Mouse (Mus musculus) heart, postnatal 0 days (tissue): ENCODE measurements around the gene Mfng. TPM values are rescaled to one million over a fixed set of nuclear protein-coding genes. Genes with fewer than 3 reads are reported as not detected.

Experiments used
- ATAC-seq: fragments of 200-750 bp; cut with Nextera tagmentation; 2 replicates; pipeline ENCODE4 v1.8.0; 2017; ENCODE audit warnings: low read depth, moderate number of reproducible peaks, moderate library complexity; ENCODE audit not compliant: insufficient read depth
- DNase-seq: peaks from one replicate; pipeline ENCODE4 v3.0.0-alpha.2; 2016; ENCODE audit warnings: low spot score
- H3K27ac ChIP-seq: fragments of 300-500 bp; sonication (generic); 2 replicates; pipeline ENCODE4 v1.5.1; 2014; ENCODE audit warnings: low read depth, mild to moderate bottlenecking
- H3K27me3 ChIP-seq: fragments of 300-500 bp; sonication (generic); 2 replicates; pipeline ENCODE4 v1.6.1; 2014; ENCODE audit warnings: low read length, mixed read lengths; ENCODE audit not compliant: control insufficient read depth, insufficient read depth
- H3K36me3 ChIP-seq: fragments of 300-500 bp; sonication (generic); replicated peaks from 2 replicates; pipeline ENCODE4 v1.6.1; 2014; ENCODE audit warnings: low read length, mixed read lengths; ENCODE audit not compliant: control insufficient read depth, insufficient read depth
- H3K4me1 ChIP-seq: fragments of 300-500 bp; sonication (generic); 2 replicates; pipeline ENCODE4 v1.6.1; 2014; ENCODE audit warnings: antibody characterized with exemption; ENCODE audit not compliant: control insufficient read depth, insufficient read depth
- H3K4me2 ChIP-seq: fragments of 300-500 bp; sonication (generic); 2 replicates; pipeline ENCODE4 v1.6.1; 2014; ENCODE audit warnings: low read depth, mild to moderate bottlenecking, low read length, moderate library complexity
- H3K4me3 ChIP-seq: fragments of 300-500 bp; sonication (generic); 2 replicates; pipeline ENCODE4 v1.5.1; 2014; ENCODE audit warnings: low read depth, low read length
- H3K9ac ChIP-seq: fragments of 300-500 bp; sonication (generic); replicated peaks from 2 replicates; pipeline ENCODE4 v1.6.1; 2014; ENCODE audit warnings: low read depth, low read length, mixed read lengths
- H3K9me3 ChIP-seq: fragments of 300-500 bp; sonication (generic); replicated peaks from 2 replicates; pipeline ENCODE4 v1.6.1; 2016; ENCODE audit warnings: low read length; ENCODE audit not compliant: control insufficient read depth
- CTCF ChIP-seq: IDR thresholded peaks from 2 replicates; pipeline ENCODE4 v1.5.1; 2016; ENCODE audit warnings: antibody characterized with exemption, control low read depth, low read depth
- EP300 ChIP-seq: IDR thresholded peaks from 2 replicates; pipeline ENCODE4 v1.6.1; 2016; ENCODE audit warnings: antibody characterized with exemption, low read depth
- WGBS: fragments of 180-500 bp; shearing (Covaris S2); extraction: QIAGEN DNeasy Blood & Tissue Kit; methylation state at CpG from one replicate; pipeline ENCODE4 v1.1.7; 2014; 5-methylcytosine and 5-hydroxymethylcytosine counted together
- polyA plus RNA-seq: library from polyadenylated mRNA; unstranded; fragments of >200 nt; fragmentation: Nextera tagmentation; extraction: Ambion mirVana; gene quantifications from 2 replicates; pipeline ENCODE4 v1.2.1, GENCODE M21; 2015
- total RNA-seq: library from RNA; depleted of rRNA; stranded (reverse); fragments of >200 nt; gene quantifications from 2 replicates; pipeline ENCODE4 v1.2.3, GENCODE M21; 2014; ENCODE audit warnings: low replicate concordance

Mfng gene
- total and polyA plus RNA-seq, 2 experiments from 2014 or later, result 12.9 to 13.4 TPM

DNA sequence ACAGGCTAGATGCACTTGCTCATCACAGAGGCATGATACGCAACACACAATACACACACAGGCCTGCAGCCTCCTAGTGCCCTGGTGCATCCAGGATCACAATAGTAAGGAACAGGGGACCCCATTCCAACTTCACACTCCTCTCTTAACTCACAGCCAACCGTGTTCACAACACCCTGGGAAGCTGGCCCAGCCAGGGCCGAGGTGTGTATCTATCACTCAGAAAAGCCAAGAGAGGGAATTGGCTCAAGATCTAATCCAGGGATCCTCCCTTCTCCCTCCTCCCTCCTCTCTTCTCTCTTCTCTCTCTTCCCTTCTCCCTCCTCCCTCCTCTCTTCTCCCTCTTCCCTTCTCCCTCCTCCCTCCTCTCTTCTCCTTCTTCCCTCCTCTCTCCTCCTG is 37.1 kb downstream of the Mfng start:
- H3K4me3 ChIP-seq, result no peak overlapping the region
- no peak overlapping the region for H3K27ac ChIP-seq
- no peak overlapping the region for H3K4me2 ChIP-seq
- DNase-seq, result no peak
- H3K36me3 ChIP-seq, result no peaks in the 10 kb centered on the region
- peaks cover 11% of the 10 kb centered on the region; the same call in 1 of the 2 replicates for H3K27me3 ChIP-seq
- no peaks in the 10 kb centered on the region for H3K9me3 ChIP-seq
- WGBS, result 45% methylated on average over 3 of the region's 3 CpGs
- TF ChIP-seq EP300, result no peak
- no peak for TF ChIP-seq CTCF
- H3K9ac ChIP-seq, result no peak overlapping the region
- no peaks in the 10 kb centered on the region for H3K4me1 ChIP-seq
- no peak for ATAC-seq

DNA sequence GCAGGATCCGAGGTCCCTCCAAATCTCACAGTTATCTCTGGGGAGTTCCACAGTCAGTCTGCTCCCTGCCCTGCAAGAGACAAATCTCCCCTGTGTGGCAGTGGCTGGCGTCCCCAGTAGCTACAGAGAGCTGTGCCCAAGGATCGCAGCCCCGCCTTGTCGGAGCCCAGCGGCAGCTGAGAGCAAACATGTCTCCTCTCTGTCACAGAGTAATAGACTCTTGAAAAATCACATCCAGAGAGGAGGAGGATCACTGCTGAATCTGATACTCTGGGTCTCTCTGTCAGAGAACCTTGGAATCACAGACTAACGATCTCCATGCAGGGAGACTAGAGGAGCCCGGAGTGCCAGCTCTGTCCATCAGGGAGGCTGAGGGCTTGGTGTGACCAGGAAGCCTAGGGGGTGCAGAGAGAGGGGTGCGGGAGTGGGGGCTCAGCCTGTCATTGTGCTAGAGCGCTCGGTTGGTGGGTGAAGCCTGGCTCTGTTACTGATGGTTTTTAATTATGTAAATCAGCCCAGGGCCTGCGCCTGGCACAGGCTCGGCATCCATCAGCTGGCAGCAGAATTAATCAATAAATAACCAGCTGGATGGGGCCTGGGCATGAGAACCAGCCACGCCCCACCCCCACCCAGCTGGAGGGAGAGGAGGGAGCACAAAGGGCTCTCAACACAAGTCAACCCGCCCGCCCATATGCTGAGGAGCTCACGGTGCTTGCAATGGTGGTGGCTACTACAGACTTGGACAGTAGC is 37.7 kb downstream of the Mfng start:
- Histone ChIP-seq H3K9ac (no peak overlapping the region), H3K36me3 (no peaks in the 10 kb centered on the region), H3K4me3 (no peak overlapping the region), H3K9me3 (no peaks in the 10 kb centered on the region), H3K27me3 (peaks cover 11% of the 10 kb centered on the region; the same call in 1 of the 2 replicates), H3K4me1 (no peaks in the 10 kb centered on the region), H3K4me2 (no peak overlapping the region), H3K27ac (no peak overlapping the region)
- ATAC-seq (no peak), DNase-seq (no peak)
- 38% methylated on average over 17 of the region's 17 CpGs for WGBS
- TF ChIP-seq EP300 (no peak), CTCF (no peak)

DNA sequence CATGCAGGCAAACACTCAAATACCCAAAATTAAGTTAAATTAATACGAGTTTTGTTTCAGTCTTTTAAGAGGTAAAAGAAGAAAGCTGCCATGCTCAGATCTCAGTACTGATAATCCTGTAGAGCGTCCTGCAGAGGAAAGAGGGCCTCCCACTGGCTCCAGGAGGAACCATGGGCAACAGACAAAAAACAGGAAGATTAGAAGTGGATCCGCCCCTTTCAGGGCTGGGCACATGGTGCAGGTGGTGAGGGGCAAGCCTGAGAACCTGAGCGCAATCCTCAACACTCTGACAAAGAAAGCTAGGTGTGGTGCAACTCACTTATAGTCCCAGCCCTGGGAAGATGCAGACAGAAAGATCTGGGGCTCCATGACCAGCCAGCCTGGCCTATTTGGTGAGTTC is 41.4 kb downstream of the Mfng start:
- 45% methylated on average over 4 of the region's 4 CpGs for WGBS
- TF ChIP-seq CTCF (no peak), EP300 (no peak)
- ATAC-seq, result no peak
- Histone ChIP-seq H3K36me3 (no peaks in the 10 kb centered on the region), H3K4me1 (no peaks in the 10 kb centered on the region), H3K9ac (no peak overlapping the region), H3K4me3 (no peak overlapping the region), H3K27me3 (peaks cover 16% of the 10 kb centered on the region; the same call in 1 of the 2 replicates), H3K27ac (no peak overlapping the region), H3K4me2 (no peak overlapping the region), H3K9me3 (no peaks in the 10 kb centered on the region)
- DNase-seq, result no peak

DNA sequence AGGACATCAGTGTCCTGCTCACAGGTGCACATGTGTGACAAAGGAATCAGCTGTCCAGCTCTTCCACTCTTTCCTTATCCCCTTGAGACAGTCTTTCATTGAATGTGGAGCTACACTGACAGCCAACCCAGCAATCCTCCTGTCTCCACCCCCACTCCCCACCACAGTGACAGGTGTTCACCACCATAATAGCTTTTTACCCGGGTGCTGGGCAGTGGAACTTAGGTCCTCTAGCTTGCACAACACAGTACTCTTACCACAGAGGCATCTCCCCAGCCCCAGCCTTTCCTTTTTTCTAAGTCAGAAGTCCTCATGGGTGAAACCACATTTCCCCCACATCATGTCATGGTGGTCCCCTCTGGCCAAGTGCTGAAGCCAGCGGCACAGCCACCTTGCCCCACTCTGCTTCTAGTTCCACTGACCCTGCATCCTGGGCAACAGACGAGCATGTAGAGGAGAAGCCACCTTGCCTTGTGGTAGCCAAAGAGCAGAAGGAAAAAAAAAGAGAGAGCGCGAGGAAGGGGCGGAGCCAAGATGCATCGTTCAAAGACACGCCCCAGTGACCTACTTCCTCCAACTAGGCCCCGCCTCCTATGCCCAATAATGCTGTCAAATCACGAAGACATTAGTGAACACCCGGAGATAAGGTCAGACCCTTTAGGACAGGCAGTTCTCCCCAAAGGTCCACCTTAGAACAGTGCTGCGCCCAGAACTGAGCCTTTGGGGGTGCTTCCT is 42.8 kb downstream of the Mfng start:
- no peaks in the 10 kb centered on the region for H3K9me3 ChIP-seq

DNA sequence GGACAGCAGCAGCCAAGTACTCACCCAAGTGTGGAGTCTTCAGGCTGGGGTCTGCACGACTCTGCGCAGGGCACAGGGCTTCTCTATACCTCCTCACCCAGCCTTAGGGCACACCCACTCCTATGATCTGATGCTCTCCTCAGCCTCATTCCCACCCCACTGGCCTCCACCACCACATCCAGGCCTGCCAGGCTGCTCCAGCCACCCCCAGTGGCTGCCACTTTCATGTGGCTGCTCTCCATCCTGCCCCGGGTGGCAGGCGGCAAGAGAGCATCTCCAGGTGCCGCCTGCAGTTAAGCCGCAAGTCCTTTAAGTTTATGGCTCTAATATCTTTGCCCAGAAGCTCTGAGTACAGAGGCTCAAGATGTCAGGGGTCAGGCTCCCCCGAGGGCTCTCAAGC is 46.6 kb downstream of the Mfng start:
- no peak for DNase-seq
- 60% methylated on average over 7 of the region's 7 CpGs for WGBS
- H3K27ac ChIP-seq, result no peak overlapping the region
- ATAC-seq, result no peak
- H3K27me3 ChIP-seq, result peaks cover 20% of the 10 kb centered on the region
- no peaks in the 10 kb centered on the region for H3K9me3 ChIP-seq
- TF ChIP-seq CTCF (no peak), EP300 (no peak)
- no peaks in the 10 kb centered on the region for H3K4me1 ChIP-seq
- no peak overlapping the region for H3K4me2 ChIP-seq
- no peak overlapping the region for H3K9ac ChIP-seq
- H3K4me3 ChIP-seq, result no peak overlapping the region
- H3K36me3 ChIP-seq, result no peaks in the 10 kb centered on the region

More for the DNA sequence above, 42.8 kb downstream of the Mfng start:
- no peak overlapping the region for H3K4me2 ChIP-seq
- no peak overlapping the region for H3K9ac ChIP-seq
- H3K27ac ChIP-seq, result no peak overlapping the region
- DNase-seq (no peak), ATAC-seq (no peak)
- no peaks in the 10 kb centered on the region for H3K4me1 ChIP-seq
- 65% methylated on average over 12 of the region's 12 CpGs for WGBS
- H3K27me3 ChIP-seq, result peaks cover 10% of the 10 kb centered on the region; the same call in 1 of the 2 replicates
- H3K4me3 ChIP-seq, result no peak overlapping the region
- no peak for TF ChIP-seq CTCF
- no peak for TF ChIP-seq EP300
- no peaks in the 10 kb centered on the region for H3K36me3 ChIP-seq
